8 mouse cellular contexts compared by ENCODE assay signal in the genomic region with DNA sequence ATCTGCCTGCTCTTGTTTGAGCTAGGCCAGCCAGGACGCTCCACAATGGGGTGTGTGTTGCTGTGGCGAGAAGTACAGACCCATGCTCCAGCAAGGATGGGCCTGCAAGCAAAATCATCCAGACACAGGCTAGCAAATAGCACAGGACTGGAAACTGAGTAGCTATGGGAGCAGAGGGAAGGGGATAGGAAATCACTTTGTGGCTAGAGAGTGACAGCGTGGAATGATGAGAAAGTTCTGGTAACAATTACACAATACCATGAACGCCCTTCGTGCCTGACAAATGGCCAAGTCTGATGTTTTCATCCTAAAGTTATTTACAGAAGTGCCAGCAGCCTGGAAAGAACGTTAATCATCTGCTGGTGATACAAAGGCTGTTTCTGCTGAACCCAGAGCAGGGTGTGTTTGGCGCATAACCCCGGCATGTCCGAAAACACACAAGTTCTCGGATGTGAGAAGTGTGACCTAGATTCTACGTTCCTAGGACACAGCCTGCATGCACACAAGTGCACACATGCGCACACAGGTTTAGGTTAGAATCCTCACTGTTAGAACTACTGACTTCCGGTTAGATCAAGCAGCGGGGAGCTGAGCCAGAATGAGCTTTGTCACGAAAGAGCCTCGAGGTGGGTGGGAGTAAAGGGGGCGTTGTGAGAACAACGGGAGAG. TPM values are rescaled to one million over a fixed set of nuclear protein-coding genes. Genes with fewer than 3 reads are reported as not detected.
DNase-seq lines count a peak whose midpoint lies in the region; ATAC-seq and TF ChIP-seq lines count a peak whose summit lies in the region.

No protein-coding gene starts in this region.

- H3K4me3 ChIP-seq in intestine, embryonic 15.5 days (replicated peaks): no peak overlapping the region
- no peak overlapping the region for H3K4me3 ChIP-seq in lung, postnatal 0 days (ENCODE audit: low read depth, low read length)

- TF ChIP-seq CTCF in lung, postnatal 0 days (IDR thresholded peaks at IDR 0.05): no peak

- no peaks in the 10 kb centered on the region for H3K9me3 ChIP-seq in intestine, embryonic 15.5 days
- H3K9me3 ChIP-seq in lung, postnatal 0 days (ENCODE audit: low read length): no peaks in the 10 kb centered on the region

- ATAC-seq in intestine, embryonic 15.5 days: peak; percentile 31; the same call in 1 of the 2 replicates
- peak; percentile 85 for ATAC-seq in lung, postnatal 0 days

- H3K27me3 ChIP-seq in intestine, embryonic 15.5 days (replicated peaks): no peaks in the 10 kb centered on the region
- H3K27me3 ChIP-seq in lung, postnatal 0 days (replicated peaks; ENCODE audit: insufficient read depth, low read length): no peaks in the 10 kb centered on the region

- H3K9ac ChIP-seq in intestine, embryonic 15.5 days: no peak overlapping the region
- no peak overlapping the region for H3K9ac ChIP-seq in lung, postnatal 0 days (replicated peaks; ENCODE audit: low read depth)

- peaks cover 7% of the 10 kb centered on the region; the same call in 1 of the 2 replicates for H3K36me3 ChIP-seq in intestine, embryonic 15.5 days
- H3K36me3 ChIP-seq in lung, postnatal 0 days (ENCODE audit: insufficient read depth, low read length): 0 out of 2 replicates have a peak, but pooled peaks cover 3% of the 10 kb centered on the region

- H3K4me2 ChIP-seq in intestine, embryonic 15.5 days (replicated peaks): peak overlapping the region; percentile 12; the same call in 1 of the 2 replicates
- 0 out of 2 replicates have a peak overlapping the region, but pooled peaks have one; percentile 25 for H3K4me2 ChIP-seq in lung, postnatal 0 days (replicated peaks; ENCODE audit: low read depth, low read length)

- 45% methylated on average over 18 of the region's 18 CpGs for WGBS in intestine, embryonic 15.5 days
- 37% methylated on average over 18 of the region's 18 CpGs for WGBS in lung, postnatal 0 days

- intact Hi-C loops in gastrocnemius, postnatal 14 days (cut with DNase I; ENCODE audit: low total_unique reads): no loop called here

- H3K27ac ChIP-seq in intestine, embryonic 15.5 days: peak overlapping the region; percentile 64
- peak overlapping the region; percentile 80 for H3K27ac ChIP-seq in lung, postnatal 0 days (ENCODE audit: low read length)

- H3K4me1 ChIP-seq in intestine, embryonic 15.5 days (replicated peaks): peaks cover 13% of the 10 kb centered on the region
- H3K4me1 ChIP-seq in lung, postnatal 0 days (ENCODE audit: insufficient read depth, low read depth, low read length): 0 out of 2 replicates have a peak, but pooled peaks cover 3% of the 10 kb centered on the region

- TF ChIP-seq EP300 in lung, postnatal 0 days (IDR thresholded peaks at IDR 0.05): peak; percentile 81

- peak; percentile 50 to 76 for DNase-seq in layer of hippocampus, adult 18-20 months (ENCODE audit: low spot score in 2 of 2)
- DNase-seq in layer of hippocampus, postnatal 14 days (ENCODE audit: low spot score in 2 of 2): no peak
- DNase-seq in Muller cell, postnatal 12 days (ENCODE audit: inconsistent ontology term): peak; percentile 93
- DNase-seq in gastrocnemius, postnatal 14 days: peak; percentile 44
- peak; percentile 92 for DNase-seq in lung, postnatal 0 days (ENCODE audit: low spot score)
- DNase-seq in urinary bladder, postnatal 25 days (ENCODE audit: low spot score): peak; percentile 46
- DNase-seq in spleen, adult 12 weeks (ENCODE audit: low spot score): no peak

RNA-seq across cellular contexts. Expression of gene Txnrd2, which starts 10.0 kb away (rescaled TPM):
- 10 to 100 TPM; 15.3 to 22.4 TPM for total RNA-seq in layer of hippocampus, adult 18-20 months (2021)
- total RNA-seq in layer of hippocampus, postnatal 14 days (2021): 10 to 100 TPM; 19.5 to 22.1 TPM
- total RNA-seq in gastrocnemius, postnatal 14 days (2021): 10 to 100 TPM; 13.4 to 14.4 TPM
- polyA plus RNA-seq in intestine, embryonic 15.5 days (2015; fragmentation: Nextera tagmentation; extraction: Ambion mirVana): 25.4 and 25.8 TPM in 2 replicates
- 20.0 and 20.9 TPM in 2 replicates for polyA plus RNA-seq in lung, postnatal 0 days (2015; fragmentation: Nextera tagmentation; extraction: Ambion mirVana)

RNA-seq across cellular contexts. Expression of gene Comt, which starts 10.4 kb away (rescaled TPM):
- 10 to 100 TPM; 78.2 to 82.4 TPM for total RNA-seq in layer of hippocampus, adult 18-20 months (2021)
- total RNA-seq in layer of hippocampus, postnatal 14 days (2021): 10 to 100 TPM; 57.1 to 66.8 TPM
- total RNA-seq in gastrocnemius, postnatal 14 days (2021): 10 to 100 TPM; 40.7 to 43.1 TPM
- polyA plus RNA-seq in intestine, embryonic 15.5 days (2015; fragmentation: Nextera tagmentation; extraction: Ambion mirVana): 89.5 and 97.1 TPM in 2 replicates
- 109 and 111 TPM in 2 replicates for polyA plus RNA-seq in lung, postnatal 0 days (2015; fragmentation: Nextera tagmentation; extraction: Ambion mirVana)

Comparison
In these comparisons a context has a peak if more than half of its experiments do, and no peak if none do; other contexts are left out.
1. DNase-seq: peak in layer of hippocampus, adult 18-20 months (2 of 2), Muller cell, postnatal 12 days (single experiment), gastrocnemius, postnatal 14 days (single experiment), lung, postnatal 0 days (single experiment) and urinary bladder, postnatal 25 days (single experiment); none in layer of hippocampus, postnatal 14 days (0 of 2) and spleen, adult 12 weeks (single experiment).